Mouse (Mus musculus) heart, postnatal 0 days (tissue): ENCODE data around the gene Srp68.

Source experiments
- CTCF ChIP-seq: IDR thresholded peaks from 2 replicates; pipeline ENCODE4 v1.5.1; 2016; ENCODE audit warnings: antibody characterized with exemption, control low read depth, low read depth
- EP300 ChIP-seq: IDR thresholded peaks from 2 replicates; pipeline ENCODE4 v1.6.1; 2016; ENCODE audit warnings: antibody characterized with exemption, low read depth

GRCm38 (mm10) chr11:116253076-116253600 lies 20.9 kb downstream of the Srp68 start:
- no peak for TF ChIP-seq CTCF
- TF ChIP-seq EP300, result no peak
